Mouse (Mus musculus) cerebral cortex, adult 2 months (tissue): Measurements from ENCODE around the gene C1ql2.

ENCODE experiments used
- WGBS: fragments of 180-500 bp; shearing (Covaris S2); methylation state at CpG from one replicate; pipeline ENCODE4 v1.1.7; 2018; 5-methylcytosine and 5-hydroxymethylcytosine counted together

Gene C1ql2

DNA sequence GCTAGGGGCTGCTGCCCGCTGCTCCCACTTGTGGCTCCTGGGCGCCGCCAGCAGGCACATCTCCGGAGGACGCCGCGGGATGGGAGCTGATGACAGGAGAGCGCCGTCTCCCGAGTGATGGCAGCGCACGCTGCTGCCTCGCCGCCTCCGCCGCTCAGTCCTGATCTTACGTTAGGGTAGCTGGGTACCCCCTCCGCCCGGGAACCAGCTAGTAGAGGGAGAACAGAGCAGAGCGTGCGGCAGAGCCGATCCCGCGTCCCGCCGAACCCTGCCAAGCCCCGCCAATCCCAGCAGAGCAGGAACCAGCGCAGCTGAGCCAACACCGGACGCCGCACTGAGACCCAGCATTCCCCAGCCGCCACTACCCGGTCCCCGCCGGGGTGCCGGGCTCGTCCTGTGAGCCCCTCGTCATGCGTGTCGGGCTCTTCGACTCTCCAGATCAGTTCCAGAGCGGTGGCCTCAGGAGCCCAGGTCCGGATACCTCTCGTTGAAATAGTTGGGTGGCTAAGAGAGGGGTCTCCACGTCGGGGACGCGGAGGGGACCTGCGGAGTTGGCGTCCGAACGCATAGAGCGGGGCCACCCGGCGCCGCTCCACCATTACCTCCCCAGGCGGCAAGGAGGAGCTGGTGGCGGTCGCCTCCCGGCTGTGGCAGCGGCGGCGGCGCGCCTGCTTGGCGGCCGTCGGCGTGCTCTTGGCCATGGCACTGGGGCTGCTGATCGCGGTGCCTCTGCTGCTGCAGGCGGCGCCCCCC lies at the start of gene C1ql2:
Gene C1ql2 (plus strand): TSS at position 164 of the 753 bp plus-strand sequence.
- WGBS, result 1% methylated on average over 72 of the region's 73 CpGs

DNA sequence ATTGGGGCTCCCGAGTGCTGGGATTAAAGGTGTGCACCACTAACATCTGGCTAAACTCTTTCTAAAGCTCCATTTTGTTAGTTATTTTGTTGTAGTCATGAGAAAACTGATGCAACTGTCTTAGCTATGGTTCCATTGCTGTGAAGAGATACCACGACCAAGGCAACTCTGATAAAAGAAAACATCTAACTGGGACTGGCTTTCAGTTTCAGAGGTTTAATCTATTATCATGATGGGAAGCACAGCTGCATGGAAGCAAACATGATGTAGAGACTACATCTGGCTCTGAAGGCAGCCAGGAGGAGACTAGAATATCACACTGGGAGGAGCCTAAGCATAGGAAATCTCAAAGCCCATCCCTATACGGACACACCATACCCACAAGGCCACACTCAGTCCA lies 48.7 kb upstream of the C1ql2 start:
- 95% methylated on average over 3 of the region's 3 CpGs for WGBS

DNA sequence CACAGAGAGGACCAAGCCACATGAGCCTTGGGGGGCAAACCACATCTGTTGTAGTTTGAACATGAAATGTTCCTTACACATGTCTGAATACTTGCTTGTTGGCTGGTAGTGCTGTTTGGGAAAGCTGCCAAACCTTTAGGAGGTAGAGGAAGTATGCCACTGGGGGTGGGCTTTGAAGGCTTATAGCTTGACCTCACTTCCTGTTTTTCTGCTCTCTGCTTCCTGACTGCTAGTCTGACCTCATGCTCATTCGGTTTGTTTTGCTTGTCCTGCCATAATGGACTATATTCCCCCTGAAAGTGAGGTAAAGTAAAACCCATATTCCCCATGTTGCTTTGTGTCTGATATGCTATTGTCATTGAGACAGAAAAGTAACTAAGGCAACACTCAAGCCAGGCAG lies 46.6 kb upstream of the C1ql2 start:
- WGBS, result 74% methylated on average over 1 of the region's 1 CpGs

GRCm38 (mm10) chr1:120296936-120297335 lies 43.4 kb upstream of the C1ql2 start:
- WGBS, result 90% methylated on average over 2 of the region's 2 CpGs

DNA sequence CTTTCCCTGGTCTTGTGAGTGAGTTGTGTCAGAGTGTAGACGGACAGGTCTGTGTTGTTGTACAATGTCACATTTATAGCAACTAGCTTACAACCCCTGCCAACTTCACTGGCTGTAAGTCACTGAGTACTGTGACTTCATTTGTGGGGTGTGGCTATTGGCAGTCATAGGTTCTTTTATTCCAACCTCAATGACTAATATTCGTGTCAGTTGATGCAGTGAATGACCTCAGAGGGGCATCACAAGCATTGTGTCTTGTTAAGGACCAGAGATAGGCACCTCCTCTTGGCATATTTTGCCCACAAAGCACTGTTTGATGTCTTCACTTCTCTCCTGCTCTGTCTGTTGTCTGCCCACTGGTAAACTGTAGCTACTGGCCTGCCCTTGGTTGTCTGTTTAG lies 34.6 kb upstream of the C1ql2 start:
- WGBS, result 50% methylated on average over 2 of the region's 2 CpGs

- 77% methylated on average over 16 of the region's 16 CpGs for WGBS
Observed at GRCm38 (mm10) chr1:120321270-120322021, 18.9 kb upstream of the C1ql2 start.

GRCm38 (mm10) chr1:120323131-120323561 lies 17.2 kb upstream of the C1ql2 start:
- 73% methylated on average over 5 of the region's 5 CpGs for WGBS

GRCm38 (mm10) chr1:120327714-120328113 lies 12.7 kb upstream of the C1ql2 start:
- 21% methylated on average over 6 of the region's 6 CpGs for WGBS

DNA sequence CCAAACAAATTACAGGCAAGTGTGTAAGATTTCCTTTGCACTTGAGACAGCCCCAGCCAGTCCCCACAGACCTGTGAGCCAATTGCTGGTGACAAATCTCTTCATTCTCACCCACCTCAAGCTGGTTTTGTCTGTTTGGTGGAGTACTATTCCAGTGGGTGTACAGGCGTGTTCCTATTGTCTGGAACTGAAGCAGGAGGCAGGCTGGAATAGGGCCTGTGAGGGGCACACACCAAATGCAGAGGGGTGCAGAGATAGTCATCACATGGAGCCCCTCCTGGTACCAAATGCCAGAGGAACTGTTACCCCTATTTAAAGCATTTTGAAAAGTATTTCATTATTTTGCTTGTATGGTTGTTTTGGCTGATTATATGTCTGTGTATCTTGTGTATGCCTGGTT lies 12.2 kb upstream of the C1ql2 start:
- WGBS, result 48% methylated on average over 1 of the region's 1 CpGs

- WGBS, result 68% methylated on average over 6 of the region's 6 CpGs
Observed at GRCm38 (mm10) chr1:120331841-120332240, 8.5 kb upstream of the C1ql2 start.

GRCm38 (mm10) chr1:120337970-120338369 lies 2.4 kb upstream of the C1ql2 start:
- WGBS, result 42% methylated on average over 7 of the region's 7 CpGs

- WGBS, result 1% methylated on average over 41 of the region's 41 CpGs
Observed at GRCm38 (mm10) chr1:120341172-120341675, 842 bp downstream of the C1ql2 start.

DNA sequence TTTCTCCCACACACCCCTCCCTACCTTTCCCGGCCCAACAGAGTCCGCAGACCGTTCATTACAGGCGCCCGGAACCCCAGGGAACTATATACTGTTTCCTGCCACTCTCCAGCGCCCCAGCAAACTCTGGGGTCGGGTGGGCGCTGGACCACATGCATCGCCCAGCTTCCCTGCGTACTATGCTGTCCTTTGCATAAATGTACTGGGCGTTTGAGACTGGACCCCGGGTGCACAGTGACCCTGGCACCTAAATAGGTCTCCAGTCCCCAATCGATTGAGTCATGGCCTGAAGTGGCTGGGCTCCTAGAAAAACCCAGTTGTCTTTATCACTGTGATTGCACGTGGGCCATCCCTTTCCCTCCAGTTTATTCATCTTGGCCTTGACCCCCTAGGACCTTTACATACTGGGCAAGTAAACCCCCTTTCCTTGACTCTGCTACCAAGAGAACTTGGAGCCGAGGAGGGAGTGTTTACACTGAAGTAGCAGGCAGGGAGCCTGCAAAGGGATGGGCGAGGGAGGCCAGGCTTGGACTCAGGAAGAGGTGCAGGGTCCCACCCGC lies 1.5 kb downstream of the C1ql2 start:
- WGBS, result 10% methylated on average over 17 of the region's 17 CpGs

- 2% methylated on average over 34 of the region's 34 CpGs for WGBS
Observed at GRCm38 (mm10) chr1:120342371-120342821, 2.0 kb downstream of the C1ql2 start.

- WGBS, result 66% methylated on average over 7 of the region's 7 CpGs
Observed at GRCm38 (mm10) chr1:120345001-120345400, 4.6 kb downstream of the C1ql2 start.

- 54% methylated on average over 2 of the region's 2 CpGs for WGBS
Observed at GRCm38 (mm10) chr1:120354387-120354786, 14.0 kb downstream of the C1ql2 start.

DNA sequence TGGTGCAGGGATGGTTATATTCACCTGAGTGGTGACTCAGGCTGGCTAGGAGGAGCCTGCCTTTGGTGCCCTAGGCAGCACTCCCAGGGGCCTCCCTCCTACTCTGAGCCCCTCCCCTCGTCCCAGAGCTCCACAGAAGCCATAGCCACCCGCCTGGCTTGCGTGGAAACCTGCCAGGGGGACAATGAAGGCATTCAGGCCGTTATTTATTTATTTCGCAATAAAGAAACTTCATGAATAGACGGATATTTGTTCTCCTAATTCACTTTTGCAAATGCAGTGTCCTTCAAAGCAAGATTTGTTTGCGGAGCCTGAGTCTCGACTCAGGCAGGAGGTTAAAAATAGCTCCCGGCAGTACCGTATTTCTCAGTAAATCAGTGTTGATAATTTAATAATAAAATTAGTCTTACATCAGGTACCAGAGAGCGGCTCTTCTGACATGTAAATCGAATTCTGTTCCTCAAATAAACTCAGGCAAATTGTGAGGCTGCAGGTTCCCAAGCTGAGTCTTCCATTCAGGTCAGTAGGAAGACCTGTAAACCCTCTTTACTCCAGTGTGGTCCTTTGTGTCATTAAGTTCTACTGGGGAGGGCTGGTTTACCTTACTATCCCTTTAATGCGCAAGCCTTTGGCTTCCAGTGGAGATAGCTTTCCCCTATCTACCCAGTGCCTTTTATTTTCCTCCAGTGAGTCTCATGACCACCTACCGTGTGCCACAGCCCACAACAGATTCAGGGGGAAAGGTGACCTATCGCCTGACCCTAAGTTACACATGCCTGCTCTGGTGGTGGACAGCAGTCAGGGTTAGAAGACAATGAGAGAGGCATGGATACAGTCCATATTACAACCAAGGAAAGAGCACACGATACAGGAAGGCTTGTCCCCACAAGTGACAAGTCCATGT lies 17.2 kb downstream of the C1ql2 start:
- 29% methylated on average over 16 of the region's 16 CpGs for WGBS

DNA sequence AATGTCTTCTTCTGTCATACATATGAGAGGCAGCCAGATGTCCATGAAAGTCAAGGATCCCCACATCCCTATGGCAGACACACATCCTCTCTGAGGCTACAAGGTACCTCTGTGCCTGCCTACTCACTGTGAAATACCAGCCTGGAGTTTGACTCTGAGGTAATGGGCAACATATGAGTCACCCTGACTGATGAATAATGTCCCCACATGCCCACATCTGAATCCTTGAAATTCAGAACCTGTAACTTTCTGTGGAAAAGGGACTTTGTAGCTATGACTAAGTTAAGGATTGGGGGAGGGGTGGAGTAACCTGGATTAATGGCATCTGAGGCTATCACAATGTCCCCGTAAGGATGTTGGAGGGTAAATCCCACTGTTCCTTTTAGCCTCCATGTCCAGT lies 23.3 kb downstream of the C1ql2 start:
- WGBS, result 91% methylated on average over 1 of the region's 1 CpGs

- WGBS, result 76% methylated on average over 3 of the region's 3 CpGs
Observed at GRCm38 (mm10) chr1:120368138-120368537, 27.8 kb downstream of the C1ql2 start.

DNA sequence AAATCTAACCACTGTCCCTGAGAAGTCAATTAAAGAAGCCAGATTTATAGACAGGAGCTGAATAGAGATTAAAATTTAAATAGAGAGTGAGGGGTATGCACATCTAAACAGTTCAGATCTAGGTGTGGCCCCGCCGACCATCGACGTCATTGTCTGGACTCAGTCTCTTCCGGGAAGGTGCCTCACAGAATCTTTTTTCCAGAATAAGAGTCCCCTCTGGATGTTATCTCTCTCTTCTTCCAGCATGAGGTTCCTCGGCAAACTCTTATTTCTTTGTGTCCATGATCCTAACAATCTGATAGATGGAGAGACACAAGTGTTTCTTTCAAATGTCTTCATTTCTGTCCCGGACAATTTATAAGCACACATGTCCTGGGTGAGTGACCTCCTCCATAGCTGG lies 33.7 kb downstream of the C1ql2 start:
- 89% methylated on average over 7 of the region's 7 CpGs for WGBS

GRCm38 (mm10) chr1:120374832-120375231 lies 34.5 kb downstream of the C1ql2 start:
- WGBS, result 81% methylated on average over 2 of the region's 2 CpGs
